Mouse (Mus musculus) c-Kit-negative CD71-positive TER-119-positive erythroid progenitor cells, embryonic 14.5 days (primary cell): ENCODE results near the gene Pnmt.

Experiments used
- DNase-seq: peaks from one replicate; pipeline ENCODE4 v3.0.0-alpha.2; 2013; ENCODE audit warnings: low read depth, low spot score

Gene Pnmt

DNA sequence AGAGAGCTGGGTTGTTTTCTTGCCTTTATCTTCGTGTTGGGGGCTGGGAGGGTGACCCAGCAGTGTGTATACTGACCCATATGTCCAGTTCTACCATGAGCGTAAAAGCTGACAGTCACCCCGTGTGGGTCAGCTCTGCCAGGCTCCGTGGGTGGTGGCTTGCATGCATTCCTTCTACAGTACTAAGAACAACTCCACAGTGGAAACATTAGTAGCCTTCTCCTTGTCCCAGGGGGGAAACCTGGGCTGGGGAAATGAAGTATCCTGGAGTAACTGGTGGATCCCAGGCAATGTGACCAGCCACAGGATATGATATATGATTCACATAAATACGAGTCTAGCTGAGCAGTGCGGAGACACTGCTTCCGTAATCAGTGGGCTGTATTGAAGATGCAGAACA, 27.5 kb downstream of the Pnmt start:
- DNase-seq: no peak

DNA sequence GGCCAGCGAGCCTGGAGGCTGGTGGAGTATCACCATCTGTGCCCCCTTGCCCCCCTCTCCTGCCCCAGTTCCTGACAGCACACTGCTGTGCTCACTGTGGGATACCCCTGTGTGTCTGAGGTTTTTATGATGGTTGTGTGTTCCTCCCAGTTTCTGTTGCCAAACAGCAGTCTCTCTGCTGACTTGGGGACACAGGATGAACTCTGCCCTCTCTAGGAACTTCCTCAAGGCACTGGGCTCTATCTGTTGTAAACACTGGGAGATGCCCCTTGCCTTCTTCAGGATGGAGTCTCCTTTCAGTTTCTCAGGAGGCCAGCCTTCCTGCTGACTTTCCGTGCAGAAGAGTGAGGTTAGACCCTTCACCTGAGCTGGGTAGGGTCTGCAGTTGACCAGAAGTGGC, 27.9 kb downstream of the Pnmt start:
- no peak for DNase-seq

DNA sequence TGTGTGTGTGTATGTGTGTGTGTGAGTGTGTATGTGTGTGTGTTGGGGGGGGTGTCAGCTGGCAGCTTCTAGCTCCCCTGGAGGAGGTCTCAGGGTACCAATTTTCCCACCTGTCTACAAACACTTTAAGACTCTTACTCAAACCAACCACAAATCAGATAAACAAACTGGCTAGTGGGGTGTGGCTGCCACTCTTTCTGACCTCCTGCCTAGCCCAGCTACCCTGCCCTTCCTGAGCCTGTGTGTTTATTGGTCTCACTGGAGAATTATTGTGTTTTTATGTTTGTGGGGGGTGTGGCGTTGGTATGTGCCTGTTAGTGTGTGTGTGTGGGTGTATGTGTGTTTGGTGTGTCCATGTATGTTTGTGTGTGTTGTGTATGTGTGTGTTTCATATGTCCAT, 30.8 kb downstream of the Pnmt start:
- DNase-seq: no peak

DNA sequence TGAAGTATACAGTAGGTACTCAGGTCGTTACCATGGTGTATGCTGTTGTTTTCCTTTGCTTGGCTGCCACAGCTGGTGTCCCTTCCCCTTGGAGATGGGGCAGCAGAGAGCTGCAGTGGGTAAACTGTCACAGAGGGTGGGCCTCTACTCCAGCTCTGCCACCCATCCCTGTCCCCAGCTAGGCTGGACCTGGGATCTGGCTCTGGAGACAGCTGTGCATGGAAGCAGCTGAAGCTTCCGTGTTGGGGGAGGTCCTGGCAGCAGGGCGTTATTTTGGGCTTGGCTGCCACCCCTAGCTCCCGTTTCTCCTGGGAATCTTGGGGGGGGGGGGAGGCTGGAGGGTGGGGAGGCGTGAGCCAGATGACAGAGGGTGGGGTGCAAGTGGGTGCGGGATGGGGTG, 32.0 kb downstream of the Pnmt start:
- DNase-seq: no peak

DNA sequence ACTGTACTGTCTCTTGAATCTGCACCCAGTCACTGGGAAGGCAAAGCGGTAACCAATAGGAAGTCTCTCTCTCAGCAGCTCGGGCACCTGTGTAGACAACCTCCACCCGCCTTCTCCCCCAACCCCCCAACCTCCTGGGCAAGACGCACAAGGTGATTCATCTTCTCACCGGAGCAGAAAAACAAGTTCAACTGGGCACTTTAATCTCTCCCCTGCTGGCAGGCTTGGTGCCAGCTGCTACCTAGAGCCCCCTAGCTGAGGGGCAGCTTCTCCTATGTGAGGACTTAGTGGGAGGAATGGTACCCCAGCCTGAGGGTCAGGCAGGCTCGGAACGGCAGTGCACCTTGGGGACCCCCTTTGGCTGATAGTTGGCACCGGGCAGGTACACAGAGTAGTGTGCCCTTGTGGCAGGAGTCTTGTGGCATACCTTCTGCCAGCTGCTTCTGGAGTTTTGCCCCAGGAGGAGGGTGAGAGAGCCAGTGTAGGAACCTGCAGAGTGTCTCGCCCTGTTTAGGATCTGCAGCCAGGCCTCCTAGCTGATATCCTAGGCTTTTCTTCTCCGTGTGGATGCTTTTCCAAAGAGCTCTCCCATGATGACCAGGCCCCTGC, 32.8 kb downstream of the Pnmt start:
- DNase-seq: no peak

DNA sequence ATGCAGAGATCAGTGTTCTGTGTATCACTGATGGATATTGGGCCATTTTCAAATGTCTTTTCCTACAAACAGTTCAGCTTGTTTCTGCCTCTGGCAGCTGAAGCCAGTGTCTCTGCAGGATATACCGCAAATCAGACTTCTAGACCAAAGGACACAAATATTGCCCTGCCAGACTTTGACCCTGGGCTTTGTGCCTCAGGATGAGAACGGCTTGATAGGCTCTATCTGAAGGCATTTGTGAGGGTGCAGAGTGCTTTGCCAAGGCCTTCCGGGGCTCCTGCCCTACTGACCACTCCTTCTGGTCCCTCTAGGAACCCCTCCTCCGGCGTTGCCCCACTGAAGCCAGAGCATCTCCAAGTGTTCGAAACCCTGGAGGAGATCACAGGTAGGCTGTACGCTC, 40.3 kb downstream of the Pnmt start:
- no peak for DNase-seq

DNA sequence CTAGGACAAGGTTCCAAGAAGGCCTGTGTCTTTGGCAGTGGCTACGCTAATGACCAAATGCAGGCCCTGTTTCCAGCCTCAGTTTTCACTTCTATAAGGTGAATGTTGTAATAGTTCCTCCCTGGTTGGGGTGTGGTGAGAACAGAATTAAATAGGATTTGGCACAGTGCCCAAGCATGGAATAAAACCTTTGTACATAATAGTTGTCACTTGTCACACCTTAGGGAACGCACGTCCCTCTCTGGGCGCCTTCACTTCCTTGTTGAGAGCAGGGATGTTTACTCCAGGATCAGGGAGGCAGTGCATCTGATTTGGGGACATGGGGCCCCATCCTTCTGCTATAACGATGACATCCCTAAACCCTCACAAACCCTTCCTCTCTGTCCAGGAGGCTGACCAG, 42.2 kb downstream of the Pnmt start:
- DNase-seq: no peak

DNA sequence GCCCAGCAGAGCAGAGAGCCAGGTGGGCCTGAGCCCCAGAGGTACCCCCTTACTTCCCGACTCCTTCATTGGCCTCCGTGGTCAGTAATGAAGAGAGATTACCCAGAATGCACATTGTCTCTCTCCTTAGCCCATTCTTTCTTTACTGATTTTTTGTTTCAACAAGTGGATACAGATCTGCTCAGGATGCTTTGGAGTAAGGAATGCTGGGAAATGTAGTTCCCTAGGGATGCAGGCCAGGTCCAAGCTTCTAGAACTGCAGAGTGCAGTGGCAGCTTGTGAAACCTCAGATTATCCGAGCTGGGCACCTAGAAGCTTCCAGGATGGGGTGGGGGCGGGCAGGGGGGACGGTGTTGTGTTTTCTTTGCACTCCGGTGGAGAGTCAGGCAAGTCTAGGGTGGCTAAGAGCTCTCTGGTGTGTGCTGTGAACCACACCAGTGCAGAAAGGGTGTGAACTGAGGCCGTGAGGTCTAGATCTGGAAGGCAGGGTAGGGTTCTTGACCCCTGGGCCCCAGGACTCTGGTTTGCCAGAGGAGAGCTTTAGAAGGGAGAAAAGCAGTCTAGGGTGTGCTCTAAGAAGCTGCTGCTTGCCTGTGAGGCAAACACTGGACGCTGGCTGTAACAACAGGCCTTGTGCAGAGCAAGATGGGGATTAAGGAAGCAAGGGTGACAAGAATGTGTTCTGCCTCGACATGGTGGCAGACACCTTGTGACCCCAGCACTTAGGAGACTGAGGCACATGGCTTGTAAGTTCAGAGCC, 45.7 kb downstream of the Pnmt start:
- no peak for DNase-seq

DNA sequence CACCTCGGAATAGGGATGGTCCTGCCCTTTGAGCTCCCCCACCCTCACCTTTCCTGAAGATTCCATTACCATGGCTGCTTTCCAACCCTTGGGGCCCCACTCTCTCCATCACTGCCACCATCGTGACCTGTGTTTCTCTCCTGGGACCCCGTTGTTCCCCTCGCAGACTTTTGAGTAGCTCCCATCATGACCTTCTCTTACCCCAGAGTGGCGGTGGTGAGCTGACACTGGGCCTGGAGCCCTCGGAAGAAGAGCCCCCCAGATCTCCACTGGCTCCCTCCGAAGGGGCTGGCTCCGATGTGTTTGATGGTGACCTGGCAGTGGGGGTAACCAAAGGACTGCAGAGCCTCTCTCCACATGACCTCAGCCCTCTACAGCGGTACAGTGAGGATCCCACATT, 49.5 kb downstream of the Pnmt start:
- DNase-seq: no peak

DNA sequence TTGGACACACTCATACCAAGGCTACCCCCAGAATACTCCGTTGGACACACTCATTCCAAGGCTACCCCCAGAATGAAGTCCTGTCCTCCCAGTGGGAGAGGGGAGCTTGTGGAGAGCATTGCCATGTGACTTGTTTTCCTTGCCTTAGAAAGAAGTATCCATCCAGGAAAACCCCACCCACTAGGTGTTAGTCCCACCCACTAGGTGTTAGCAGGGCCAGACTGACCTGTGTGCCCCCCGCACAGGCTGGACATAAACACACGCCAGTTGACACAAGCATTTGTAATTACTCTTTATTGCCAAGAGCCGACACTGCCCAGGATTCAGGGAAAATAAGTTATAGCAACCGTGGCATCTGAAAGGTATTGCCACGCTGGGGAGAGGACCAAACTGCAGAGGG, 51.2 kb downstream of the Pnmt start:
- DNase-seq: no peak
